Mouse (Mus musculus): ENCODE results near the gene Vasn. TPM values are rescaled to one million over a fixed set of nuclear protein-coding genes. Genes with fewer than 3 reads are reported as not detected.
A peak's percentile ranks its signal among the peaks of the same experiment; 100 is the strongest.
"Not testable (repeated sequence)": the region's sequence is repeated elsewhere in the genome, so short reads cannot be mapped to it uniquely, and the experiment has no call there.

Vasn gene
- total RNA-seq, 1 experiment: 8.7 TPM

DNA sequence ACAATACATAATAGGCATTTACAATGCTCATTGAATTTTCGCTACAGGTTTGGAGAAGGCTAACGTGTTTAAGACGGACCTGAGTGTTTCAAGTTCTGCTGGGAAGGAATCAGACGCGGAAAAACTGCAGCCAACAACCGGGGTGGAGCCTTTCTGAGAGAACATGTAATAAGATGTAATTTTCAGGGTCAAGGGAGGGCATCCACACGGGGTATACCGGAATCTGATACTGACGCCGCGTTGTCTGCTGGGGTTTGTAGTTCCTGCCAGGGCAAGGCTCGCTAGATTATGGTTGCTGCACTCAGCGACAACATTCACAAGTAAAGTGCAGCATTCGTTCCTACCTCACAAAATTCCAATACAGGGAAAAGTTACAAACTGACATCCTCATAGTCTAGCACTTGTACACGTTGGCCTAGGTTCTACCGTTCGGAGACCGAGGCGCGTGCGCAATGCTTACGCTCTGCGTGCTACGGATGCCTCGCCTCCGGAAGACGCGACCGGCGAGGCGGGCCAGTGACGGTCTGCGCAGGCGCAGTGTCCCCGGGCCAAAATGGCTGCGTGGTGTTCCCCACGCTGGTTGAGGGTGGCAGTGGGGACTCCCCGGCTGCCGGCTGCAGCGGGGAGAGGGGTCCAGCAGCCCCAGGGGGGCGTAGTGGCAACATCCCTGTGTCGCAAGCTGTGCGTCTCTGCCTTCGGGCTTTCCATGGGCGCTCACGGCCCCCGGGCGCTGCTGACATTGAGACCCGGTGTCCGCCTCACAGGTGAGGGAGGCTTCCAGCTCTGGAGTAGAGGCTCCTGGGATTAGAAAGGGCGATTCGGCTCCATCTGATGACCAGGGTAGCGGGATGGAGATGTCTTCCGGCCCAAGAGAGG, 44.1 kb downstream of the Vasn start:
- H3K27ac ChIP-seq (ENCODE audit: insufficient read depth, low read depth, low read length, poor library complexity, severe bottlenecking): peak overlapping the region; percentile 54; the same call in 1 of the 2 replicates

DNA sequence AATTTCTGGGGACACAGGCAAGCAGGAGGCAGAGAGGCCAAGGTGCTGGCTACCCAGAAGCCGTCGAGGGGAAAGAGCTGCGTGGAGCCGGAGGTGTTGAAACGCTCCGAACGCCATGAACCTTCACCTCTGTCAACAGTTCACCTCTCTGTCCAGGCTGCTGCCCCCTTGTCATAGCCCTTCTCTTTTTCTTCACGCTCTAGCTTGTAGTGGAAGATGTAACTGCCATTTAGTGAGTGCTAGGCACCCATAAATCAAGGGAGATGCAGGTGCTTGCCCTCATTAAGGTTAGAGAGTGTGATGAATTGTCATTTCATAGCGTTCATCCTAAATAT, 44.7 kb downstream of the Vasn start:
- peak overlapping the region; percentile 96 for H3K9ac ChIP-seq (ENCODE audit: insufficient read depth, low read depth, low read length, poor library complexity, severe bottlenecking)
- H3K9me3 ChIP-seq (ENCODE audit: control insufficient read depth, insufficient read depth, low read depth, low read length): no peaks in the 10 kb centered on the region
- in situ Hi-C loops (cut with MboI; ENCODE audit: low sequenced_read_pairs in 2 of 2, unreplicated experiment in 2 of 2): no loop called here
- peaks cover 0 to 2% of the 10 kb centered on the region in 2 experiments; a peak in 3 of 4 replicates for H3K4me1 ChIP-seq (ENCODE audit: control insufficient read depth in 2 of 2, insufficient read depth in 2 of 2, low read length in 2 of 2, poor library complexity in 1 of 2)
- peak overlapping the region; percentile 20; the same call in 1 of the 2 replicates for H3K27ac ChIP-seq (ENCODE audit: insufficient read depth, low read depth, low read length, poor library complexity, severe bottlenecking)
- TF ChIP-seq ZC3H11A (IDR thresholded peaks at IDR 0.05; ENCODE audit: borderline replicate concordance, low read depth, low read length) (no peak), ZNF384 (IDR thresholded peaks at IDR 0.05; ENCODE audit: low read depth, low read length) (no peak), HCFC1 (IDR thresholded peaks at IDR 0.05; ENCODE audit: borderline replicate concordance, insufficient read depth, low read length) (no peak), MAFK (IDR thresholded peaks at IDR 0.05; ENCODE audit: insufficient read depth, low read depth, low read length) (no peak), CHD2 (IDR thresholded peaks at IDR 0.05; ENCODE audit: low read depth, low read length) (no peak)
- H3K36me3 ChIP-seq (ENCODE audit: control insufficient read depth, insufficient read depth, low read length, poor library complexity, severe bottlenecking): peaks cover 8% of the 10 kb centered on the region
- DNase-seq (ENCODE audit: low read depth, low spot score): no peak
- peak overlapping the region; percentile 91 to 98 for H3K4me3 ChIP-seq (ENCODE audit: insufficient read depth in 1 of 2, low read depth in 1 of 2, low read length in 2 of 2, poor library complexity in 1 of 2, severe bottlenecking in 1 of 2)

More for the DNA sequence above, 44.1 kb downstream of the Vasn start:
- DNase-seq (ENCODE audit: low read depth, low spot score): peak; percentile 90
- peaks cover 0 to 2% of the 10 kb centered on the region in 2 experiments; a peak in 3 of 4 replicates for H3K4me1 ChIP-seq (ENCODE audit: control insufficient read depth in 2 of 2, insufficient read depth in 2 of 2, low read length in 2 of 2, poor library complexity in 1 of 2)
- peaks cover 8% of the 10 kb centered on the region for H3K36me3 ChIP-seq (ENCODE audit: control insufficient read depth, insufficient read depth, low read length, poor library complexity, severe bottlenecking)
- peak overlapping the region; percentile 91 to 98 for H3K4me3 ChIP-seq (ENCODE audit: insufficient read depth in 1 of 2, low read depth in 1 of 2, low read length in 2 of 2, poor library complexity in 1 of 2, severe bottlenecking in 1 of 2)
- in situ Hi-C loops (cut with MboI; ENCODE audit: low sequenced_read_pairs in 2 of 2, unreplicated experiment in 2 of 2): no loop called here
- peak; percentile 94 for TF ChIP-seq HCFC1 (IDR thresholded peaks at IDR 0.05; ENCODE audit: borderline replicate concordance, insufficient read depth, low read length)
- TF ChIP-seq ZNF384 (IDR thresholded peaks at IDR 0.05; ENCODE audit: low read depth, low read length): no peak
- peak overlapping the region; percentile 96 for H3K9ac ChIP-seq (ENCODE audit: insufficient read depth, low read depth, low read length, poor library complexity, severe bottlenecking)
- no peaks in the 10 kb centered on the region for H3K9me3 ChIP-seq (ENCODE audit: control insufficient read depth, insufficient read depth, low read depth, low read length)

DNA sequence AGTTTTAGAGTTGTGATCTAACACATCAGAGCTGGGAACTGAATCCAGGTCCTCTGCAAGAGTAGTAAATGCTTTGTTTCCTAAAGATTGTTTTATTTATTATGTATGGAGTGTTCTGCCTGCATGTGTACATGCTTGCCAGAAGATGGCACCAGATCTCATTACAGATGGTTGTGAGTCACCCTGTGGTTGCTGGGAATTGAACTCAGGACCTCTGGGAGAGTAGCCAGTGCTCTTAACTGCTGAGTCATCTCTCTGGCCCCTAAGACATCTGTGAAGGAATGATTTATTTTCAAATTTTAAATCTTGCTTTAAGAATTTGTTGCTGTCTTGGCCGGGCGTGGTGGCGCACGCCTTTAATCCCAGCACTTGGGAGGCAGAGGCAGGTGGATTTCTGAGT, 49.6 kb downstream of the Vasn start:
- DNase-seq (ENCODE audit: low read depth, low spot score); H3K9me3 ChIP-seq (ENCODE audit: control insufficient read depth, insufficient read depth, low read depth, low read length); H3K27ac ChIP-seq (ENCODE audit: insufficient read depth, low read depth, low read length, poor library complexity, severe bottlenecking); in situ Hi-C loops (cut with MboI; ENCODE audit: low sequenced_read_pairs in 2 of 2, unreplicated experiment in 2 of 2); H3K4me3 ChIP-seq (ENCODE audit: insufficient read depth in 1 of 2, low read depth in 1 of 2, low read length in 2 of 2, poor library complexity in 1 of 2, severe bottlenecking in 1 of 2); H3K4me1 ChIP-seq (ENCODE audit: control insufficient read depth in 2 of 2, insufficient read depth in 2 of 2, low read length in 2 of 2, poor library complexity in 1 of 2); H3K9ac ChIP-seq (ENCODE audit: insufficient read depth, low read depth, low read length, poor library complexity, severe bottlenecking): not testable (repeated sequence)
- peak; percentile 57; the same call in 1 of the 2 replicates for TF ChIP-seq MAFK (IDR thresholded peaks at IDR 0.05; ENCODE audit: insufficient read depth, low read depth, low read length)
- peaks cover 28% of the 10 kb centered on the region for H3K36me3 ChIP-seq (ENCODE audit: control insufficient read depth, insufficient read depth, low read length, poor library complexity, severe bottlenecking)

Other genes starting within 250 kb of the Vasn start
- 5.2 and 8.4 TPM in 2 replicates for gene Adcy9, start 219.4 kb upstream of the Vasn start, total RNA-seq (2012; rRNA removed)
- gene Srl, start 98.1 kb upstream of the Vasn start, total RNA-seq (2012; rRNA removed): 24.0 and 28.0 TPM in 2 replicates
- gene Tfap4, start 80.1 kb upstream of the Vasn start, total RNA-seq (2012; rRNA removed): 15.4 and 19.0 TPM in 2 replicates
- 18.2 and 19.6 TPM in 2 replicates for gene Glis2, start 45.2 kb upstream of the Vasn start, total RNA-seq (2012; rRNA removed)
- gene Pam16, start 15.0 kb upstream of the Vasn start, total RNA-seq (2012; rRNA removed): 127 and 131 TPM in 2 replicates
- 45.5 and 53.2 TPM in 2 replicates for gene Dnaja3, start within 50 bp of the Vasn start, total RNA-seq (2012; rRNA removed)
- gene Coro7, start 39.8 kb downstream of the Vasn start, total RNA-seq (2012; rRNA removed): 14.4 and 21.3 TPM in 2 replicates
- gene Nmral1, start 79.4 kb downstream of the Vasn start, total RNA-seq (2012; rRNA removed): 35.2 and 43.5 TPM in 2 replicates
- 26.2 and 36.1 TPM in 2 replicates for gene Hmox2, start 86.4 kb downstream of the Vasn start, total RNA-seq (2012; rRNA removed)
- gene Cdip1, start 150.4 kb downstream of the Vasn start, total RNA-seq (2012; rRNA removed): 27.1 and 35.1 TPM in 2 replicates
- 0.09 and 0.21 TPM in 2 replicates for gene 4930562C15Rik, start 195.5 kb downstream of the Vasn start, total RNA-seq (2012; rRNA removed)
- gene Ubald1, start 240.4 kb downstream of the Vasn start, total RNA-seq (2012; rRNA removed): 26.7 and 41.3 TPM in 2 replicates
- 24.0 and 25.7 TPM in 2 replicates for gene Mgrn1, start 246.3 kb downstream of the Vasn start, total RNA-seq (2012; rRNA removed)

All from ES-E14 (cell line).